Mouse (Mus musculus): ENCODE measurements around the gene Tpcn2. TPM values are rescaled to one million over a fixed set of nuclear protein-coding genes. Genes with fewer than 3 reads are reported as not detected.

The Tpcn2 gene
- polyA plus RNA-seq, 2 experiments, result 0.39 to 3.3 TPM

GRCm38 (mm10) chr7:145139100-145139499 lies 144.7 kb downstream of the Tpcn2 start:
- no peak for DNase-seq (ENCODE audit: low read depth in 3 of 3, low spot score in 3 of 3)
- no peak overlapping the region for H3K4me2 ChIP-seq (ENCODE audit: low read depth)
- no peak for ATAC-seq (ENCODE audit: insufficient read depth)
- no peak for TF ChIP-seq EP300 (IDR thresholded peaks at IDR 0.05; ENCODE audit: low read depth)
- TF ChIP-seq CTCF (IDR thresholded peaks at IDR 0.05; ENCODE audit: low read depth), result no peak
- no peak overlapping the region for H3K9ac ChIP-seq (replicated peaks)
- no peaks in the 10 kb centered on the region for H3K9me3 ChIP-seq (ENCODE audit: control insufficient read depth, low read length)
- no peaks in the 10 kb centered on the region for H3K36me3 ChIP-seq (replicated peaks; ENCODE audit: control insufficient read depth, insufficient read depth, low read depth)
- H3K4me3 ChIP-seq (ENCODE audit: insufficient read depth in 1 of 2, low read depth in 2 of 2, low read length in 2 of 2), result no peak overlapping the region
- no peaks in the 10 kb centered on the region for H3K4me1 ChIP-seq (replicated peaks; ENCODE audit: control insufficient read depth in 2 of 2, insufficient read depth in 2 of 2, low read length in 1 of 2)
- WGBS (ENCODE audit: insufficient replicate concordance), result 67% methylated on average over 1 of the region's 1 CpGs
- no peak overlapping the region for H3K27ac ChIP-seq
- no peaks in the 10 kb centered on the region for H3K27me3 ChIP-seq (ENCODE audit: control insufficient read depth, insufficient read depth, low read length)

- H3K4me3 ChIP-seq (ENCODE audit: insufficient read depth in 1 of 2, low read depth in 2 of 2, low read length in 2 of 2), result no peak overlapping the region
- TF ChIP-seq EP300 (IDR thresholded peaks at IDR 0.05; ENCODE audit: low read depth) (no peak), CTCF (IDR thresholded peaks at IDR 0.05; ENCODE audit: low read depth) (0 out of 2 replicates have a peak, but pooled peaks have one; percentile 9)
These were observed 145.9 kb downstream of the Tpcn2 start for GRCm38 (mm10) chr7:145137871-145138270.

GRCm38 (mm10) chr7:145136831-145137230 lies 147.0 kb downstream of the Tpcn2 start:
- Histone ChIP-seq H3K4me2 (ENCODE audit: low read depth) (no peak overlapping the region), H3K27ac (no peak overlapping the region), H3K4me3 (ENCODE audit: insufficient read depth in 1 of 2, low read depth in 2 of 2, low read length in 2 of 2) (no peak overlapping the region), H3K9me3 (ENCODE audit: control insufficient read depth, low read length) (no peaks in the 10 kb centered on the region), H3K27me3 (ENCODE audit: control insufficient read depth, insufficient read depth, low read length) (no peaks in the 10 kb centered on the region), H3K4me1 (replicated peaks; ENCODE audit: control insufficient read depth in 2 of 2, insufficient read depth in 2 of 2, low read length in 1 of 2) (no peaks in the 10 kb centered on the region), H3K36me3 (replicated peaks; ENCODE audit: control insufficient read depth, insufficient read depth, low read depth) (no peaks in the 10 kb centered on the region), H3K9ac (replicated peaks) (no peak overlapping the region)
- DNase-seq (ENCODE audit: low read depth in 3 of 3, low spot score in 3 of 3) (no peak), ATAC-seq (ENCODE audit: insufficient read depth) (no peak)
- WGBS (ENCODE audit: insufficient replicate concordance), result 68% methylated on average over 4 of the region's 4 CpGs
- no peak for TF ChIP-seq CTCF (IDR thresholded peaks at IDR 0.05; ENCODE audit: low read depth)
- TF ChIP-seq EP300 (IDR thresholded peaks at IDR 0.05; ENCODE audit: low read depth), result no peak

More at GRCm38 (mm10) chr7:145137871-145138270, 145.9 kb downstream of the Tpcn2 start:
- ATAC-seq (ENCODE audit: insufficient read depth) (no peak), DNase-seq (ENCODE audit: low read depth in 3 of 3, low spot score in 3 of 3) (no peak)
- Histone ChIP-seq H3K9ac (replicated peaks) (no peak overlapping the region), H3K36me3 (replicated peaks; ENCODE audit: control insufficient read depth, insufficient read depth, low read depth) (no peaks in the 10 kb centered on the region), H3K4me2 (ENCODE audit: low read depth) (no peak overlapping the region), H3K9me3 (ENCODE audit: control insufficient read depth, low read length) (no peaks in the 10 kb centered on the region), H3K27ac (no peak overlapping the region), H3K4me1 (replicated peaks; ENCODE audit: control insufficient read depth in 2 of 2, insufficient read depth in 2 of 2, low read length in 1 of 2) (no peaks in the 10 kb centered on the region), H3K27me3 (ENCODE audit: control insufficient read depth, insufficient read depth, low read length) (no peaks in the 10 kb centered on the region)
- WGBS (ENCODE audit: insufficient replicate concordance), result 62% methylated on average over 1 of the region's 1 CpGs

Other genes starting within 250 kb of the Tpcn2 start
- gene 1810010D01Rik, start 75.9 kb downstream of the Tpcn2 start, polyA plus RNA-seq (2012; rRNA removed), result 0.11 and 0.23 TPM in 2 replicates
- 0.27 TPM in 1 of 2 replicates, not detected in the other for gene 1810010D01Rik, start 75.9 kb downstream of the Tpcn2 start, polyA plus RNA-seq (2014; fragmentation: Nextera tagmentation; extraction: Ambion mirVana)
- 0.02 and 0.03 TPM in 2 replicates for gene Mrgprf, start 16.8 kb upstream of the Tpcn2 start, polyA plus RNA-seq (2012; rRNA removed)
- gene Mrgprf, start 16.8 kb upstream of the Tpcn2 start, polyA plus RNA-seq (2014; fragmentation: Nextera tagmentation; extraction: Ambion mirVana), result not detected in 2 replicates
- not detected in 2 replicates for gene Mrgprd, start 30.8 kb upstream of the Tpcn2 start, polyA plus RNA-seq (2012; rRNA removed)
- gene Mrgprd, start 30.8 kb upstream of the Tpcn2 start, polyA plus RNA-seq (2014; fragmentation: Nextera tagmentation; extraction: Ambion mirVana), result not detected in 2 replicates